Mouse (Mus musculus): ENCODE data around the gene Brinp3.

GRCm38 (mm10) chr1:146497381-146498081 is 3.0 kb downstream of the Brinp3 start:
- TF ChIP-seq CTCF (IDR thresholded peaks at IDR 0.05; ENCODE audit: low read depth) = no peak
- TF ChIP-seq EP300 (IDR thresholded peaks at IDR 0.05; ENCODE audit: low read depth) = no peak

Measured in liver, embryonic 14.5 days (tissue).